ENCODE assay signal across 10 mouse cellular contexts in genomic region chr9:91378411-91379299, GRCm38 (mm10). TPM values are rescaled to one million over a fixed set of nuclear protein-coding genes. Genes with fewer than 3 reads are reported as not detected.
DNase-seq lines count a peak whose midpoint lies in the region; ATAC-seq lines count a peak whose summit lies in the region.
"Had no signal": no experiment of that assay in that cellular context is flagged by ENCODE, and none has a peak within 500 bp of the region (broad histone marks: within the 10 kb centered on the region; RNA-seq: fewer than 3 reads in every experiment).

No protein-coding gene starts in this region.

- peak overlapping the region; percentile 41; the same call in 1 of the 2 replicates for H3K9ac ChIP-seq in embryonic facial prominence, embryonic 14.5 days (ENCODE audit: low read depth, low read length)
- no peak overlapping the region for H3K9ac ChIP-seq in limb, embryonic 12.5 days (replicated peaks)
- H3K9ac ChIP-seq: lung, embryonic 15.5 days had no signal

- WGBS in embryonic facial prominence, embryonic 14.5 days: 1% methylated on average over 48 of the region's 48 CpGs
- WGBS in limb, embryonic 12.5 days: under 1% methylated on average over 48 of the region's 48 CpGs

- H3K4me2 ChIP-seq in embryonic facial prominence, embryonic 14.5 days (ENCODE audit: low read depth, low read length): peak overlapping the region; percentile 36; the same call in 1 of the 2 replicates
- no peak overlapping the region for H3K4me2 ChIP-seq in limb, embryonic 12.5 days
- H3K4me2 ChIP-seq: lung, embryonic 15.5 days had no signal

- H3K4me1 ChIP-seq in embryonic facial prominence, embryonic 14.5 days (ENCODE audit: control insufficient read depth, insufficient read depth, low read length): peaks cover 7% of the 10 kb centered on the region; the same call in 1 of the 2 replicates
- peaks cover 13% of the 10 kb centered on the region for H3K4me1 ChIP-seq in limb, embryonic 12.5 days (replicated peaks)

- no peaks in the 10 kb centered on the region for H3K9me3 ChIP-seq in embryonic facial prominence, embryonic 14.5 days (ENCODE audit: control insufficient read depth, low read length)
- H3K9me3 ChIP-seq in limb, embryonic 12.5 days: no peaks in the 10 kb centered on the region
- H3K9me3 ChIP-seq: lung, embryonic 15.5 days had no signal

- H3K27ac ChIP-seq in embryonic facial prominence, embryonic 14.5 days (replicated peaks; ENCODE audit: low read depth, low read length): no peak overlapping the region; the same call in 1 of the 2 replicates
- no peak overlapping the region for H3K27ac ChIP-seq in limb, embryonic 12.5 days
- H3K27ac ChIP-seq: lung, embryonic 15.5 days had no signal

- H3K4me3 ChIP-seq in embryonic facial prominence, embryonic 14.5 days (ENCODE audit: low read depth, low read length): peak overlapping the region; percentile 21; the same call in 1 of the 2 replicates
- 0 out of 2 replicates have a peak overlapping the region, but pooled peaks have one; percentile 9 for H3K4me3 ChIP-seq in limb, embryonic 12.5 days (replicated peaks)
- H3K4me3 ChIP-seq: lung, embryonic 15.5 days had no signal

- H3K36me3 ChIP-seq in embryonic facial prominence, embryonic 14.5 days (ENCODE audit: control insufficient read depth, insufficient read depth, low read length): no peaks in the 10 kb centered on the region
- no peaks in the 10 kb centered on the region for H3K36me3 ChIP-seq in limb, embryonic 12.5 days
- H3K36me3 ChIP-seq: lung, embryonic 15.5 days had no signal

- peak; percentile 6 for DNase-seq in right cerebral cortex, postnatal 25 days
- DNase-seq in right cerebral cortex, postnatal 4 days: no peak
- no peak for DNase-seq in embryonic facial prominence, embryonic 14.5 days (ENCODE audit: low spot score)
- no peak for DNase-seq in adrenal gland, postnatal 4 days (ENCODE audit: low spot score in 2 of 2)
- DNase-seq in urinary bladder, postnatal 10 days (ENCODE audit: low spot score): no peak
- DNase-seq in adrenal gland, postnatal 36 days: no peak
- no peak for DNase-seq in layer of hippocampus, adult 18-20 months (ENCODE audit: low spot score in 2 of 2)

- peaks cover 100% of the 10 kb centered on the region for H3K27me3 ChIP-seq in embryonic facial prominence, embryonic 14.5 days (replicated peaks; ENCODE audit: control insufficient read depth, insufficient read depth, low read length)
- peaks cover 98% of the 10 kb centered on the region for H3K27me3 ChIP-seq in limb, embryonic 12.5 days

- ATAC-seq in embryonic facial prominence, embryonic 14.5 days (ENCODE audit: low read depth): no peak
- no peak for ATAC-seq in limb, embryonic 12.5 days (ENCODE audit: insufficient number of reproducible peaks, insufficient read depth, low FRiP score, low TSS enrichment, low read depth)

RNA-seq across cellular contexts. Expression of gene Zic1, which starts 13.0 kb away (rescaled TPM):
- 2.7 and 2.8 TPM in 2 replicates for polyA plus RNA-seq in embryonic facial prominence, embryonic 14.5 days (2014; fragmentation: Nextera tagmentation; extraction: Ambion mirVana)
- 0.13 and 0.20 TPM in 2 replicates for polyA plus RNA-seq in limb, embryonic 12.5 days (2016; fragmentation: Nextera tagmentation; extraction: Ambion mirVana)
- total RNA-seq in adrenal gland, postnatal 4 days (2021): 1 to 10 TPM in 1 of 2 experiments, not detected in 1; 2.2 TPM
- total RNA-seq in adrenal gland, postnatal 36 days (2021): not detected
- 10 to 100 TPM; 10.1 to 10.3 TPM for total RNA-seq in layer of hippocampus, adult 18-20 months (2021)

RNA-seq across cellular contexts. Expression of gene Zic4, which starts 16.4 kb away (rescaled TPM):
- polyA plus RNA-seq in embryonic facial prominence, embryonic 14.5 days (2014; fragmentation: Nextera tagmentation; extraction: Ambion mirVana): 7.6 and 9.7 TPM in 2 replicates
- 0.73 and 0.74 TPM in 2 replicates for polyA plus RNA-seq in limb, embryonic 12.5 days (2016; fragmentation: Nextera tagmentation; extraction: Ambion mirVana)
- under 1 TPM in 1 of 2 experiments, not detected in 1; 0.56 TPM for total RNA-seq in adrenal gland, postnatal 4 days (2021)
- total RNA-seq in adrenal gland, postnatal 36 days (2021): not detected
- 1 to 10 TPM; 1.4 to 4.1 TPM for total RNA-seq in layer of hippocampus, adult 18-20 months (2021)
- polyA plus RNA-seq: kidney, embryonic 14.5 days; lung, embryonic 15.5 days had no signal
